Mouse (Mus musculus) G1E (cell line): ENCODE measurements around the gene Gm36245. TPM values are rescaled to one million over a fixed set of nuclear protein-coding genes. Genes with fewer than 3 reads are reported as not detected.
"Not testable (repeated sequence)": the region's sequence is repeated elsewhere in the genome, so short reads cannot be mapped to it uniquely, and the experiment has no call there.

Source experiments
- ATAC-seq: 2 replicates; pipeline ENCODE4 v1.8.0; 2016; ENCODE audit warnings: mild to moderate bottlenecking; ENCODE audit not compliant: insufficient number of reproducible peaks, poor library complexity, low FRiP score, severe bottlenecking; ENCODE audit errors: extremely low read depth
- DNase-seq: peaks from one replicate; pipeline ENCODE4 v3.0.0; 2012; ENCODE audit warnings: low spot score
- H3K27me3 ChIP-seq: 2 replicates; pipeline ENCODE4 v1.6.1; 2012; ENCODE audit warnings: mild to moderate bottlenecking, low read length, inconsistent platforms; ENCODE audit not compliant: insufficient read depth
- H3K36me3 ChIP-seq: replicated peaks from 2 replicates; pipeline ENCODE3; 2012; ENCODE audit warnings: mild to moderate bottlenecking, inconsistent platforms
- H3K4me1 ChIP-seq: 2 replicates; pipeline ENCODE4 v1.6.1; 2012; ENCODE audit warnings: low read depth, low read length, inconsistent platforms, mixed read lengths; ENCODE audit not compliant: insufficient read depth
- H3K4me3 ChIP-seq: 2 replicates; pipeline ENCODE4 v1.5.1; 2012; ENCODE audit warnings: low read depth, mild to moderate bottlenecking, inconsistent platforms, low read length, moderate library complexity, mixed read lengths
- H3K9me3 ChIP-seq: replicated peaks from 2 replicates; pipeline ENCODE4 v1.6.1; 2012; ENCODE audit warnings: inconsistent platforms
- polyA plus RNA-seq: library from polyadenylated mRNA; stranded (reverse); fragments of >175 nt; gene quantifications from 2 replicates; pipeline ENCODE4 v1.2.3, GENCODE M21; 2012
- total RNA-seq, 2 experiments: library from RNA; stranded (forward) in 1 of 2; stranded (reverse) in 1 of 2; fragments of 200-1000 nt in 1 of 2; fragments of >200 nt in 1 of 2; fragmentation: Nextera tagmentation in 1 of 2; gene quantifications; 2 replicates each; pipeline ENCODE4 v1.2.3; 2014 to 2017

The Gm36245 gene
- total and polyA plus RNA-seq, 3 experiments: not detected

DNA sequence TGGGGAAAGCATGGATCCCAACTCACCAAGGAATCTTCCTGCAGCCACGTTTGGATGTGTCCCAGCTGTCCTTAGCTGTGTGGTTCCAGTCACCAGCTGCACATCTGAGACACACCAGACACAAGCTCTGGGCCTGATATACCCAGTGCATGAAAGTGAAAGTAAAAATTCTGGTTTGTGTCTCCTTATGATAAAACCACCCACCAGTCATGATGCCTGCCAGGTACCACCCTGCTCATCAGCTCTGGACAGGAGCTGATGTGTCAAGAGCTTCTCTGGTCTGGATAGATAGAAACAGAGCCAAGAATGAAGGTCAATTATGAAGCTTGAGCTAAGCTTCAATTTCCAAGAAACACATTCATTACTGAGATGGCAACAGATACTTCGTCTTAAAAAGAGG lies 44.1 kb downstream of the Gm36245 start, which contains the start of gene Apol11b:
Gene Apol11b (minus strand): TSS at position 111 of the 400 bp plus-strand sequence.
- H3K36me3 ChIP-seq, H3K27me3 ChIP-seq, H3K9me3 ChIP-seq, DNase-seq, H3K4me3 ChIP-seq, ATAC-seq, H3K4me1 ChIP-seq: not testable (repeated sequence)

DNA sequence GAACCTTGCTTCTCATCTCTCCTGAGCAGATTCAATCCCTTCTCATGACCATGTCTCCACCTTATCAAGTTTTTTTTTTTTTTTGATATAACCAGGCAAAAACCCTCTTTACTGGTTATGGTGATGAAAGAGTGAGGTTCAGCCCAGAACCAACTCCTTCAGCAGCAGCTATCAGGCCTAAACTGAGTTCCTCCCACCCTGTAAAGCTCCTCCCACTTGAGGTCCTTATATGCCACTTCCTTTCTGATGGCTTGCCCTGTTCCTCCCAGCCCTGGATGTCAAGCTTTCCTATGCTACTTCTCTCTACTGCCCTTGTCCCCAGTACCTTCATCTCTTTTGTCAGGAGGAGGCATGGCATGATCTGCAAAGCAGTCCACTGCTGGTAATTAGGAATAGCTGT lies 52.1 kb downstream of the Gm36245 start:
- ATAC-seq, H3K36me3 ChIP-seq, H3K27me3 ChIP-seq, H3K4me3 ChIP-seq, DNase-seq, H3K9me3 ChIP-seq, H3K4me1 ChIP-seq: not testable (repeated sequence)

Other genes with a start within 250 kb of the Gm36245 start
- not detected in 2 replicates for gene Apol7a, start 200.1 kb upstream of the Gm36245 start, total RNA-seq (2014; fragmentation: Nextera tagmentation)
- gene Apol7a, start 200.1 kb upstream of the Gm36245 start, total RNA-seq (2017): 0.11 TPM in 1 of 2 replicates, not detected in the other
- gene Apol7a, start 200.1 kb upstream of the Gm36245 start, polyA plus RNA-seq: not detected in 2 replicates
- gene Apol9a, start 188.1 kb upstream of the Gm36245 start, total RNA-seq (2014; fragmentation: Nextera tagmentation): not detected in 2 replicates
- gene Apol9a, start 188.1 kb upstream of the Gm36245 start, total RNA-seq (2017): 0.17 and 0.33 TPM in 2 replicates
- not detected in 2 replicates for gene Apol9a, start 188.1 kb upstream of the Gm36245 start, polyA plus RNA-seq
- not detected in 2 replicates for gene Apol7b, start 151.8 kb upstream of the Gm36245 start, total RNA-seq (2014; fragmentation: Nextera tagmentation)
- not detected in 2 replicates for gene Apol7b, start 151.8 kb upstream of the Gm36245 start, total RNA-seq (2017)
- gene Apol7b, start 151.8 kb upstream of the Gm36245 start, polyA plus RNA-seq: not detected in 2 replicates
- gene Apol10a, start 122.2 kb upstream of the Gm36245 start, total RNA-seq (2014; fragmentation: Nextera tagmentation): not detected in 2 replicates
- 0.06 and 0.11 TPM in 2 replicates for gene Apol10a, start 122.2 kb upstream of the Gm36245 start, total RNA-seq (2017)
- gene Apol10a, start 122.2 kb upstream of the Gm36245 start, polyA plus RNA-seq: not detected in 2 replicates
- not detected in 2 replicates for gene Apol11a, start 91.0 kb upstream of the Gm36245 start, total RNA-seq (2014; fragmentation: Nextera tagmentation)
- 0.06 and 0.22 TPM in 2 replicates for gene Apol11a, start 91.0 kb upstream of the Gm36245 start, total RNA-seq (2017)
- gene Apol11a, start 91.0 kb upstream of the Gm36245 start, polyA plus RNA-seq: not detected in 2 replicates
- not detected in 2 replicates for gene Apol7c, start 65.9 kb upstream of the Gm36245 start, total RNA-seq (2014; fragmentation: Nextera tagmentation)
- 0.05 and 0.17 TPM in 2 replicates for gene Apol7c, start 65.9 kb upstream of the Gm36245 start, total RNA-seq (2017)
- gene Apol7c, start 65.9 kb upstream of the Gm36245 start, polyA plus RNA-seq: not detected in 2 replicates
- gene 1700025B11Rik, start 37.4 kb upstream of the Gm36245 start, total RNA-seq (2014; fragmentation: Nextera tagmentation): not detected in 2 replicates
- gene 1700025B11Rik, start 37.4 kb upstream of the Gm36245 start, total RNA-seq (2017): not detected in 2 replicates
- gene 1700025B11Rik, start 37.4 kb upstream of the Gm36245 start, polyA plus RNA-seq: not detected in 2 replicates
- not detected in 2 replicates for gene Apol10b, start 3.1 kb upstream of the Gm36245 start, total RNA-seq (2014; fragmentation: Nextera tagmentation)
- gene Apol10b, start 3.1 kb upstream of the Gm36245 start, total RNA-seq (2017): 0.11 and 0.12 TPM in 2 replicates
- gene Apol10b, start 3.1 kb upstream of the Gm36245 start, polyA plus RNA-seq: not detected in 2 replicates
- gene Apol11b, start 44.0 kb downstream of the Gm36245 start, total RNA-seq (2014; fragmentation: Nextera tagmentation): 1.3 TPM in 1 of 2 replicates, not detected in the other
- gene Apol11b, start 44.0 kb downstream of the Gm36245 start, total RNA-seq (2017): 0.11 and 0.12 TPM in 2 replicates
- not detected in 2 replicates for gene Apol11b, start 44.0 kb downstream of the Gm36245 start, polyA plus RNA-seq
- gene Apol7e, start 99.6 kb downstream of the Gm36245 start, total RNA-seq (2014; fragmentation: Nextera tagmentation): not detected in 2 replicates
- gene Apol7e, start 99.6 kb downstream of the Gm36245 start, total RNA-seq (2017): 0.17 TPM in 1 of 2 replicates, not detected in the other
- gene Apol7e, start 99.6 kb downstream of the Gm36245 start, polyA plus RNA-seq: not detected in 2 replicates
- gene Apol9b, start 129.8 kb downstream of the Gm36245 start, total RNA-seq (2014; fragmentation: Nextera tagmentation): not detected in 2 replicates
- gene Apol9b, start 129.8 kb downstream of the Gm36245 start, total RNA-seq (2017): not detected in 2 replicates
- gene Apol9b, start 129.8 kb downstream of the Gm36245 start, polyA plus RNA-seq: not detected in 2 replicates
- gene Apol8, start 157.7 kb downstream of the Gm36245 start, total RNA-seq (2014; fragmentation: Nextera tagmentation): 13.3 TPM in 1 of 2 replicates, not detected in the other
- 0.55 TPM in 1 of 2 replicates, not detected in the other for gene Apol8, start 157.7 kb downstream of the Gm36245 start, total RNA-seq (2017)
- not detected in 2 replicates for gene Apol8, start 157.7 kb downstream of the Gm36245 start, polyA plus RNA-seq
- gene Myh9, start 242.9 kb downstream of the Gm36245 start, total RNA-seq (2014; fragmentation: Nextera tagmentation): 151 and 171 TPM in 2 replicates
- 94.4 and 132 TPM in 2 replicates for gene Myh9, start 242.9 kb downstream of the Gm36245 start, total RNA-seq (2017)
- 197 and 198 TPM in 2 replicates for gene Myh9, start 242.9 kb downstream of the Gm36245 start, polyA plus RNA-seq